Mouse (Mus musculus): ENCODE measurements around the gene Ildr1.

- TF ChIP-seq CTCF (IDR thresholded peaks at IDR 0.05; ENCODE audit: borderline replicate concordance, insufficient read depth, low read depth, low read length), result no peak
- no peak for TF ChIP-seq POLR2A (IDR thresholded peaks at IDR 0.05; ENCODE audit: borderline replicate concordance, insufficient read depth, low read length)
Observed at GRCm38 (mm10) chr16:36735421-36735820, 41.6 kb downstream of the Ildr1 start.
